Mouse (Mus musculus) embryo, embryonic 10 days (tissue): ENCODE data around the gene Pfdn2.

ENCODE experiments used
- DNase-seq: peaks from one replicate; pipeline ENCODE4 v3.0.0-alpha.2; 2015; ENCODE audit warnings: low spot score

The Pfdn2 gene

DNA sequence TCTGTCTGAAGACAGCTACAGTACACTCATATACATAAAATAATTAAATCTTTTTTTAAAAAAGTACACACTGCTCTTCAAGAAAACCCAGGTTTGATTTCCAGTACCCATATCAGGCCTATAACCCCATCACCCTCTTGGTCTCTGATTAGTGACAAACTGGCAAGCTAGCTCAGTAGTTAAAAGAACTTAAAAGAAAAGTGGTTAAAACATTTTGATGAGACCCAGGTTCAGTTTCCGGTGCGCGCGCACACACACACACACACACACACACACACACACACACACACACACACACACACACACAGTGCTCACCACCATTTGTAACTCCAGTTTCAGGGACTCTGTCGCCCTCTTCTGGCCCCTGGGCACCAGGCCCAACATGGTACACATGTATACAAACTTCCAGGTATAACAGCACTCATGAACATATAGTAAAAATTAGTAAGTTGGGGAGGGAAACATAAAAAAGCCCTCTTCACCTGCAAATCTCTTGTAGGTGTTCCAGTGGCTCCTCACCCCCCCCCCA, 10.4 kb downstream of the Pfdn2 start:
- peak; percentile 41 for DNase-seq

DNA sequence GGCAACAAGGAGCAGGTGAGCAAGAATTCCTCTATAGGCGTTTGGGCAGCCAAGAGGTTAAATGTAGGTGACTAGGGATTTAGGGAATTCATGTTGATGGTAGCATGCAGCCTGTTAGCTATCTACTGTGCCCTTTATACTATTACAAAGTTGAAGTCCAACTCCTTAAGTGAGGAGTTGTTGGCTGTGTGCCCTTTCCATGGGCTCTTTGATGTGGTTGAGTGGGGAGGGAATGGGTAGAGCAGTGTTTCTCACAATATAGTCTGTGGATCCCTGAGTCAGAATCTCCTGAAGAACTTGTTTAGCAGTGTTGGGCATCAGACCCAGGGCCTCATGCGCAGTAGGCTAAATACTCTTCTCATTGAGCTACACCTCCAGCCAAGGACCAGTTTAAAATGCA, 11.3 kb downstream of the Pfdn2 start:
- DNase-seq = no peak

DNA sequence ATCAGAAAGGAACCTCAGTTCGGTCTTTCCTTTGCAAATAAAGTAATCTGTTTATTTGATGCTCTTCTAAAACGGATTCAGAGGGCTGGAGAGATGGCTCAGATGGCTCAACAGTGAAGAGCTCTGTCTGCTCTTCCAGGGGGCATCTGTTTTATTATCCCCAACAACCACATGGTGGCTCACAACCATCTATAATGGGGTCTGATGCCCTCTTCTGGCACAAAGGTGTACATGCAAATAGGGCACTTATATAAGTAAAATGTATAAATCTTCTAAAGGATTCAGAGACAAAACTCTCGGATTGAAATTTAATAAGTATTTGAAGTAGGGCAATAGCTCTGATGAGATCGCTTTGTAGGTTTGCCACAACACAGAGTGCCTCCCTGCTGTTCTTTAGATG, 13.0 kb downstream of the Pfdn2 start:
- peak; percentile 61 for DNase-seq

DNA sequence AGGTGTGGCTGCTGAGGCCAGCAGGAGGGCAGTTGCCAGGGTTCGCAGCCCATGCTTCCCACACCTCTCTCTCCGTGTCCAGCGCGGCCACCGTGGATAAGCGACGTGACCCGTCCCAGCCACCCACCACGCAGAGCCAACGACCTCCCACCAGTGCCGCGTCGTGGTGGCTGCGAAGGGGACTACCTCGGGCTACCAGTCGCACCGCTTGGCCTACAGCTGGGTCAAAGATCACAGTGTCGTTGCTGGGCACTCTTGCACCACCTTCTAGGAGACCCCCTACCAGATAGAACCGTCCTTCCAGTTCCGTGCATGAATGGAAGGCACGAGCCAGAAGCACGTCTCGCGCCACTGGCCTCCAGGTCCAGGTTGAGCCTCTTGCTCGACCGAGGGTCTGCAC, 14.8 kb downstream of the Pfdn2 start:
- DNase-seq = no peak

DNA sequence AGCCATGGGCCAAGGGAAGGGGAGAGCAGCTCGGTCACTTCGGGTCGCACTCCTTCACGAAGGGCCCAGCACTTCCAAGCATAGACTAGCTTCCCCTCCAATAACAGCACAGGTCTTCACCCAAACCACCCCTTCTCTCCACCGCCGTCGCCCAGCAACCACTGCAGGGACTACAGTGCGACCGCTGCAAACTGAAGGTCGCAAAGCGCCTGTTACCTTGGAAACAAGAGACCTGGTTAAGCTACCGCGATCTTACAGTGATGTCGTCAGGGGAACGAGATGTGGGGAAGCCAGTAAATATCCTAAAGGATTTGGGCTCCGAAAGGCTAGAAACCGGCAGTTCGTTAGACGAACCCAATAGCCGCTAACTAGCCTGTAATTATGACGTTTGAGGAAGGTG, 15.2 kb downstream of the Pfdn2 start, which contains the start of gene Klhdc9:
TSS of gene Klhdc9 (minus strand) at position 143 of the 400 bp plus-strand sequence.
- peak; percentile 98 for DNase-seq

DNA sequence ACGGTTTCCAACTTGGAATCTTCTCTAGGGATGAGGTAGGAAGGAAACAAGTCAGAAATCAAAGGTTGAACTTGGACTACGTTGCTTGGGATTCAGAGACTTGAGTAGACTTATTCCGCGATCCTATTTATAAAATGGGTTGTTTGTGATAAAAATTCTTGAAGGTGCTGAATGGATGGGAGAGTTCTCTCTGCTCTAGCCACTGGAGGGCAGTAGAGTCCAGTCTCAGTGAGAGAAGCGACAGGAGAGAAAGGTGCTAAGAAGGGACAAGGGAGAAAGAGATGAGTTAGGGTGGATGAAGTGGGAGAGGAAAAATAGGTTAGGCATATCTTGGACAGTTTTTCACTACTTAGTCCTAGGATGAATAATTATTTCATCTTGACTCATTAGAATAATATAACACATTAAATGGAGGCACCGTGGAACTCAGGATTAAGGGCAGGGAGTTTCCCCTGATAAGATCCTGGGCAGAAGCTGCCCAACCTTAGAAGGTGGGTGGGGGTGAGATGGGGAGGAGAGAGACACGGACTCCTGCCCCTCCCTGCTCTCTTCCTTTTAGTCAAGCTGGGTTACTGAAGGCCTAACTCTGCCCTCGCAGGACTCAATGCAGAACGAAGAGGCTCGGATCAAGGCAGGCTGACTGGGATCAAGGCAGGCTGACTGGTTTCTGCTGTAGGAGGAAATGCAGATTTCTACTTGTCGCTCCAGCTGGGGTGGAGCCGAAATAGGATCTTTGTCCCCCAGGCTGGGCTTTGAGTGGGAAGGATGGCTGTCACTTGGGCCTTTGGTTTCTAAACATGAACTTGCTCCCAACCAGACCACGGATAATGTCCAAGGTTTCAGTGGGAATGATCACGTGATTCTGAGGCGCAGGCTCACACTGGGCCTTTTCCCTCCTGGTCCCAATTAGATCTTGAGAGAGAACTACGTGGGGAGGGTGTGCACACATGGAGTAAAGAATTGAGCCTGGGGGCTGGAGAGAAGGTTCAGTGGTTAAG, 15.9 kb downstream of the Pfdn2 start:
- DNase-seq = peak; percentile 90

DNA sequence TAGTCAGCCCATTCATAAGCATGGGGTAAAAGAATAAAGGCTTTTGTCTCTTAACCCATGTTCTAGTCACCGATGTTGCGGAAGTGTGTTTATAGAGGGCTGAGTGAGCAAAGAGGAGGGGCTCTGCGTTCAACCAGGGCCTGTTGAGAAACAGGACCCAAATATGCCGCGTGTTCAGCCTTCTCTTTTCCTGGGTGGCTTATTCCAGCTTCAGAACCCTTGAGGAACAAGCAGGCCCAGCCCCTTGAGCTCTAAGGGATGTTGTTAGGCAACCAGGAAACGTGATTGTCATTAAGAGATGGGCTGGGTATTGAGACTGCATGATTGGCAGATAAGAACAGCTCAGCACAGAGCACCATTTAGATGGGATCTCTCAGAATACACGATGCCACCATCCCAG, 20.5 kb downstream of the Pfdn2 start:
- DNase-seq = no peak

DNA sequence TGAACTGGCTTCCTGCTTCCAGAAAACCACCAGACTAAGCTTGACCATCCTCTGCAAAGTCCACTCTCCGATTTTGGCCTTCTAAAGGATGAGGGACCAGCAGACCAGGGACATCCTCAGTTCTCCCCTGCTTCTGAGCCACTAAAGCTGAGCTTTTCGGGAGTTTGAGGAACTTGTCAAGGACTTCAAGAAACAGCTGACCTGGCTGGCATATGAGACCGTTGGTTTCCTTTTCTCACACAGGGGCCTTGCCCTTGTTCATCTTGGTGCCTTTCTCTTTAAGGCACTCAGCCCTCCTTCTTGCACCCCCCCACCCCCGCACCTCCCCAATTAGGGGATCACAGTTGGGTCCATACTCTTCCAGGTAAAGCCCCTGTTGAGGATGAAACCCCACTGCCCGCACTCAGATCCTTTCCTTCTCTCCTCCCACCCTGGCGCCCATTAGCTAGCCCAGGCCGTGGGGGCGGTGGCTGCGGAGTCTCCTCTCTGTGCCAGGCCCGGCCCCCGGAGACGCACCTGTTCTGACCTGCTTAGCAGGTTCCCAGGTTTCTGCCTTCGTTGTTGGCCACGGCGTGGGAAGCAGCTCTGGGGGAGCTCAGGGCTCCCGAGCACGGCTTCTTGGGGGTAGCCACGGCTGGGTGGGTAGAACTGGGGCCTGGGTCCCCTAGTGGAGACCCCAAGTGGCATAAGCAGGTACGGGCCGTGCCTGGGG, 24.5 kb downstream of the Pfdn2 start, which contains the start of gene Nectin4:
TSS of gene Nectin4 (plus strand) at position 255 of the 712 bp plus-strand sequence.
- no peak for DNase-seq

DNA sequence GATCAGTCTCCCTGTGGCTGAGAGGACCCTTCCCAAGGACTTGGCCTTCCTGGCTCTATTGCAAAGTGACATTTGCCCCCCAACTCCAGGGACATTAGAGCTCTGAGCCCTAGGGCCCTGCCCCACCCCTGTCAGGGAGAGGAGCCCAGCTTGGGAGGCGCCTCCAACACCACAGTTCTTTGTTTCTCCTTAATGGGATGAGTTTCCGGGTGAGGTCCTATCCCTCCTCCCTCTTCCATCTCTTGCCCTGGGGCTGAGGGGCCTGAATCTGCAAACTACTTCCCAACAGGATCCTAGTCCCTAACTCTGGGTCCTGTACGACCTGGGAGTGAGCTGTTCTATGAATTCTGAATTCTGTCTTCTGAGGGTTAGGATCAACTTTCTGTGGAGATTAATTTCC, 27.4 kb downstream of the Pfdn2 start:
- no peak for DNase-seq

DNA sequence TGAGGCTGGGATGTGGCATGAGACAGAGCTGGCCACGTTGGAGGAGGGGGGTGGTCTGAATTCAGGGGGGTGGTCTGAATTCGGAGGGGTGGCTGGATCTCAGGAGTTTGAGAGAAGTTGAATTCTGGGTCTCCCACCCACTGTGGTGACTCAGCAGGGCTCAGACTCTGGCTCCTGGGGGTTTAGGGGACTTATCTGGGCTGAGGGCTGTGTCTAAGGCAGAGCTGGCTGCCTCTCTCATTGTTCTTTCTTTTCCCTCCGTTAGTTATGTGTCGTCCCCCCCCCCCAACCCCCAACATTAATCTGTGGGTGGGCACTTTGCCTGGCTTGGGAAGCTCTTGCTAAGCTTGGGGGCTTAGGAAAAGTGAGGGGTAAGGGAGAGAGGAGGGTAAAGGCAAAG, 28.5 kb downstream of the Pfdn2 start:
- DNase-seq = no peak

DNA sequence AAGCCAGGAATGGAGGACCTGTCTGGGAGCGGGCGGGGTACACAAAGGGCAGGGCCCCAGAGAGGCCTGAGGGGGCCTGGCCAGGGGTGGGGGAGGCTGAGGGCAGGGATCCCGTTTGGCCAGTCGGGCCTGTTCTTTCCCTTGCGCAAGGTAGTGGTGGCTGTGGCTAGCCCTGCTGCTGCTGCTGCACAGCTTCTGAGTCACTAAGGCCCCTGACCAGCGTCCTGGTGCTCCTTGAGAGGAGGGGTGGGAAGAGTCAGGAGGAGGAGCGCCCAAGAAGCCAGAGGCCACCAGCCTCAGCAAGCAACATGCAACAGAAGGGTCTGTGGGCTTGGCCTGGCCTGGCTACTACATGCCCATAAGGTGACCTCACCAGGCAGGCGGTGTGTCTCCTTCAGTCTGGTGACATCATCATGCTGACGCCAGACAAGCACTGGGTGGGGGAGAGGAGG, 30.2 kb downstream of the Pfdn2 start:
- no peak for DNase-seq

DNA sequence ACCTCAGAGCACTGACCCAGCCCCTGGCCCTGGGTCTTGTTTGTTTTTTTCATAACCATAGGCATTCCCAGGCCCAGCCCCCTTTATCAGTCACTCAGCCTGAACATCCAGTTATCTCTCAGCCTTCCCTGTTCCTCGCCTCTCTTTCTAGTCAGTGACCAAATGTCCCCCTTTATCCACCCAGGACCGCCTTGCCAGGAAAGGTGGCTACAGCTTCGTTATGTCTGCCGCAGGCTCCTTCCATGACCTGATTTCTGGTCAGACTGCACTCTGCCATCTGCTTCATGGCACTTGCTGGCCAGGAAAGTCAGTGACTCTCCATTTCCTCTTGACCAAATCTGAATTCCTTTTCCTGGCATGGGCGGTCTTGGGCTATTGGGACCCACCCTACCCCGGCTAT, 32.8 kb downstream of the Pfdn2 start:
- DNase-seq = no peak

DNA sequence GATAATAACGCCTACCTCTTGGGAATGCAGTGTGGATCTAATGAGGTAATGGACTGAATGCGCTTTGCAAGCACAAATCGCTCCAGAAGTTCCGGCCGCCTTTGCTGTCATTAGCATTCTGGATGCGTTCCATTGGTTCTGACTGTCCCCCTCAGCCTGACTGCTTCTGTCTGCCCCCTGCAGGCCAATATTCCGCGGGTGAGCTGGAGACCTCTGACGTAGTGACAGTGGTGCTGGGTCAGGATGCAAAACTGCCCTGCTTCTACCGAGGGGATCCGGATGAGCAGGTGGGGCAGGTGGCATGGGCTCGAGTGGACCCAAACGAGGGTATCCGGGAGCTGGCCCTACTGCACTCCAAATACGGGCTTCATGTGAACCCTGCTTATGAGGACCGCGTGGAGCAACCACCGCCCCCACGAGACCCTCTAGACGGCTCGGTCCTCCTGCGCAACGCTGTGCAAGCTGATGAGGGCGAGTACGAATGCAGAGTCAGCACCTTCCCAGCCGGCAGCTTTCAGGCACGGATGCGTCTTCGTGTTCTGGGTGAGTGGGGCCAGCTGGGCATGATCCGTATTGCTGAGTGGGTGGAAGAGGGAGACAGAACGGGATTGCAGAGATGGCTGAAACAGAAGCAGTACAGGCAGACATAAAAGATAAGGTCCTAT, 34.6 kb downstream of the Pfdn2 start:
- peak; percentile 85 for DNase-seq

DNA sequence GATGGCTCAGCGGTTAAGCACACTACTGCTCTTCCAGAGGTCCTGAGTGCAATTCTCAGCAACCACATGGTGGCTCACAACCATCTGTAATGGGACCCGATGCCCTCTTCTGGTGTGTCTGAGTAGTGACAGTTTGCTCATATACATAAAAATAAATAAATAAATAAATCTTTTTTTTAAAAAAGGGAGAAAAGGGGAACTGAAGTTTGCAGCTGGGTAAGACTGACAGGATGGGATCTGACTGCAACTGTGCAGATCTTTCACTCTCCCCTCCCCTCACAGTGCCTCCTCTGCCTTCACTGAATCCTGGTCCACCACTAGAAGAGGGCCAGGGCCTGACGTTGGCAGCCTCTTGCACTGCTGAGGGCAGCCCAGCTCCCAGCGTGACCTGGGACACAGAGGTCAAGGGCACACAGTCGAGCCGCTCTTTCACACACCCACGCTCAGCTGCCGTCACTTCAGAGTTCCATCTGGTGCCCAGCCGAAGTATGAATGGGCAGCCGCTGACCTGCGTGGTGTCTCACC, 36.7 kb downstream of the Pfdn2 start:
- no peak for DNase-seq

DNA sequence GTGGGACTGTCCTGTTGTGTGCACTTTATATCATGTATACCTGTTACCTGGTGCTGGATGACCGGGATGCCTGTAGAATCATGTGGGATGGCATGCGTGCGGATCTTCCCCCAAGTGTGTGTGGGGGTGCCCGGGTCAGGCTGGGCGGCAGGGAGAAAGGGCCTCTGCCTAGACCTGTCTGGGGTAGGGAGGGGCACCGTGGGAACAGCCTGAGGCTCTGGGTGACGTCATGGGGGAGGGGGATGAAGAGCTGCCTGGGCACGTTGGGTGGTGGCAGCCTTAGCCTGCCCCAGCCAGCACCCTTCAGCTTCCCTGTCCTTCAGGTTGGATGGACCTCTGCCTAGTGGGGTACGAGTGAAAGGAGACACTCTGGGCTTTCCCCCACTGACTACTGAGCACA, 38.9 kb downstream of the Pfdn2 start:
- DNase-seq = no peak

DNA sequence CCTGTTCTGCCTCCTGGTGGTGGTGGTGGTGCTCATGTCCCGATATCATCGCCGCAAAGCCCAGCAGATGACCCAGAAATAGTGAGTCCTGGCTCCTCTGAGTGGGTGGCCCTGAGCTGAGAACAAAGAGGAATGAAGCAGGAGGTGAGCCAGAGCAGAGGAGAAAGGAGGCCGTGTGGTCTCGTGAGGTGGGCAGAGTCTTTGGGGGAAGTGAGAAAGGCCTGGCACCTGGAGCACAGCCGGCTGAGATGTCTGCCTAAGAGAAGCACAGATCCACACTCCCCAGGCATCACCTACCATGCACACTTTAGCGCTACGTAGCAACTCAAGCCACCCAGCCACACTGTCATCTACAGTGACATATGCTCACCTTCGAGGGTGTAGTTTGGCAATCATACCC, 39.7 kb downstream of the Pfdn2 start:
- no peak for DNase-seq

DNA sequence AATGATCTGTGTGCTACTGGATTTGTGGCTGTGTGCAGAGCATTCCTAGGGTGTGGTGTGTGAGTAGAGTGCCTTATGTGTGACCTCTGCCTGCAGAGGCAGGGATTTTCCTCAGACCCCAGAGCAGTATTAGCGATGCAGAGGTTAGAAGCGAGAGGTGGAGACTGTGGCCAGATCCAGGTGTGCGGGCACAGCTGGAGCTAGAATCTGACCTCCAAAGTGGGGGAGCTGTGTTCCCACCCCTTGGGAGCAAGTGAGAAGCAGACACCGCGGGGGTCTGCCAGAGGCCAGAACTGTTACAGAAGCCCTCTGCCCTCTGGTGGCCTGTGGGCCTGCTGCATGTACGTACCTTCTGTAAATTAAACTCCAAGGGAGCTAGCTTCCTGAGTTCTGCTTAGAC, 41.6 kb downstream of the Pfdn2 start:
- DNase-seq = peak; percentile 68

DNA sequence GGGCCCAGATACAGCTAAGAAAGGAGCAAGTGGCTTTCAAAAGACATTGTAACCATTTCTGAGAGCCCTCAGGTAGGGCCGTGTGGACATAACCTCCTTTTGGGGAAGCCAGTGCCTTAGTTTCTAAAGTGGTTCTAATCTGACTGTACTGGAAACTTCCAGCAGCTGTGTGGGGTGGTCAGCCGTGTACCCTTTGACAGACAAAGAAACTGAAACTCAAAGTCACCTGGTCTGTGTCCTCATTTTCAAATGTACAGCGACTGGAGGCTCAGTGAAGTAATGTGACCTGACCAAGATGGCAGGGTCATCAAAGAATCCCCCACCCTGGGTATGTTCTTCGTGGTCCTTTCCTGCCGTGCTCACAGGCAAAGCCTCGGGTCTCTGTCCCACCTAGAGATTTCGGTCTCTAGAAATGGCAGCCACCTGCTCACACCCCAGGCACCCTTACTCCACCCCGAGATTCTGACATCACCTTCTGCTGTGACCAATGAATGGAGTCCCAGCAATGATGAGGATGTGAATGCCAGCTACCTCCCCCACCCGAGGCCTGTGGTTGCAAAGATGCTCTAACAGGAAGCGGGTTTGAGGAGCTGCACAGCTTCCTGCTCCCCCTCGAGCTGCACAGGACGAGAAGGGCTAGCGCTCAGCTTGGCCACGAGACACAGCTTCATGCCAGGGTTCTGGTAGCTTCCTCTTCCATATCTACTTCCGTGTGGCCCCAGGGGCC, 43.1 kb downstream of the Pfdn2 start, which contains the start of gene Arhgap30:
TSS of gene Arhgap30 (plus strand) at position 579 of the 727 bp plus-strand sequence.
- no peak for DNase-seq

DNA sequence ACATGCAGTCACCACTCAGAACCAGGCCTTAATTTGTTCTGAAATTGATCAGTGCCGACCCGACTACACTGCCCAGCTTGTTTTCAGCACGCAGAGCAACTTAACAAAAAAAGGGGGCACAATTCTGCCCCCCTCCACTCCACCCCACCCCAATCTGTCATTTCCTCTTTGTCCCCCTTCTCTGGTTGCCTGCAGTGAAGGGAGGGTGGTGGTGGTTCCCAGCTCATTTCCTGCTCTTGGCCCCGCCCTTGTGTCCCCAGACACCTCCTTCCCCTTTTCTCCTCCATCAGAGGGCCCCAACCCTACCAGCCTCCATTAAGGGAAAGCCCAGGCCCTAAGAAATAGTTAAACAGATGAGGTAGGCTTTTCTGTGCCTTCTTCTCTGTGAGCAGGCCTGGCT, 44.6 kb downstream of the Pfdn2 start:
- no peak for DNase-seq

DNA sequence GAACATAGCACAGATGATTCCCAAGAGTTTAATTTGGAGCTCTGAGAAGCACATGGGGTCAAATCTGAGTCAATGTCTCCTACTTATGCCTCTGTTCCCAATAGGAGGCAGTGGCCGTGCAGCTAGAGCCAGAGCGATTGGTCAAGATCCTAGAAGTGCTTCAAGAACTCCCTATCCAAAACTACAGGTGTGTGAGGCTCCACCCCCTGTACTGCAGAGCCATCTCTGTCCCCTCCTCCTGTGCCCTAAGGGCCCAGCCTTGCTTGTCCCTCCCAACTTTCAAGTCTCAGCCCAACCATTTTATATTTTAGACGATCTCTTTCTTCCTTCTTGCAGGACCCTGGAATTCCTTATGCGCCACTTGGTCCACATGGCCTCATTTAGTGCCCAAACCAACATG, 56.4 kb downstream of the Pfdn2 start:
- no peak for DNase-seq

DNA sequence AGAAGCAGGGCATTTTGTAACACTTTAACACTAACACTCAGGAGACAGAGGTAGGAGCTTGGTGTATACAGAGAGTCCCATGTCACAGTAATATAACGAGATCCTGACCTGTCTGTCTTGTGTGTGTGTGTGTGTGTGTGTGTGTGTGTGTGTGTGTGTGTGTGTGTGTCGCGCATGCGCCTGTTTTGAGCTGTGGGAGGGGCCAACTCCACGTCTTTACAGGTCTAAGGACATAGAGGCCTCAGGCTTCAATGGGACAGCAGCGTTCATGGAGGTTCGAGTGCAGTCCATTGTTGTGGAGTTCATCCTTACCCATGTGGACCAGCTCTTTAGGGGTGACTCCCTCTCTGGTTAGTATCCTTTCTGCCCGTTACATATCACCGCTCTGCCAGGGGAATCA, 57.5 kb downstream of the Pfdn2 start:
- DNase-seq = no peak
